Mouse (Mus musculus) G1E (cell line): ENCODE results near the gene Mrps12.

Source experiments
- CTCF ChIP-seq: IDR thresholded peaks from 2 replicates; pipeline ENCODE4 v1.5.1; 2012; ENCODE audit warnings: low read depth, low read length, inconsistent platforms, mixed read lengths
- GATA1 ChIP-seq: IDR thresholded peaks from 2 replicates; pipeline ENCODE4 v1.6.1; 2012; ENCODE audit warnings: borderline replicate concordance, low read length, inconsistent platforms, mixed read lengths

DNA sequence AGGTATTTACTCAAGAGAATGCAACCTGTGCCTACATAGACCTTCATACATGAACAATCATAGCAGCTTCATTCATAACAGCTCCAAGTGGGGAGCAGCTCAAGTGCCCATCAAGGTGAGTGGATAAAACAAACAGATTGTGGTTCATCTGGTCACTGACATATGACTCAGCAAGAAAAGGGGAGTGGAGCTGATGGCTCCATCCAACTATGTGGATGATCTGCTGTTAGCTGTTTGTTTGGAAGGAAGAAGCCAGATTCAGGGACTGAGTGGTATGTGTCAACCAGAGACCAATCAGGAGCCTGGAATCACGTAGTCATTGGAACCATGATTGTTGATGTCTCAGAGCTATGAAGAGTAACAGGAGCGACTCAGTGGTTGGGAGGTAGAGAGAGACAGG, 17.0 kb downstream of the Mrps12 start:
- TF ChIP-seq CTCF, result no peak
- no peak for TF ChIP-seq GATA1
